Mouse (Mus musculus): Measurements from ENCODE around the gene Gm20388.
A peak's percentile ranks its signal among the peaks of the same experiment; 100 is the strongest.

Gm20388 gene

GRCm38 (mm10) chr8:122871663-122872062 is 2961.0 kb downstream of the Gm20388 start:
- DNase-seq = peak in 1 of 2 experiments; percentile 22

GRCm38 (mm10) chr8:122873171-122873570 is 2962.5 kb downstream of the Gm20388 start:
- peak; percentile 45 to 53 for DNase-seq

- no peak for DNase-seq
Observed at GRCm38 (mm10) chr8:122875186-122875585, 2964.5 kb downstream of the Gm20388 start.

- DNase-seq = no peak
Observed at GRCm38 (mm10) chr8:122878231-122878630, 2967.6 kb downstream of the Gm20388 start.

- no peak for DNase-seq
Observed at GRCm38 (mm10) chr8:122880302-122880701, 2969.7 kb downstream of the Gm20388 start.

- no peak for DNase-seq
Observed at GRCm38 (mm10) chr8:122883671-122884070, 2973.0 kb downstream of the Gm20388 start.

GRCm38 (mm10) chr8:122891440-122891839 is 2980.8 kb downstream of the Gm20388 start:
- no peak for DNase-seq

- no peak for DNase-seq
Observed at GRCm38 (mm10) chr8:122893451-122893850, 2982.8 kb downstream of the Gm20388 start.

- no peak for DNase-seq
Observed at GRCm38 (mm10) chr8:122896317-122896716, 2985.7 kb downstream of the Gm20388 start.

GRCm38 (mm10) chr8:122897200-122897599 is 2986.6 kb downstream of the Gm20388 start:
- no peak for DNase-seq

GRCm38 (mm10) chr8:122898018-122898417 is 2987.4 kb downstream of the Gm20388 start:
- no peak for DNase-seq

- DNase-seq = no peak
Observed at GRCm38 (mm10) chr8:122898473-122898872, 2987.8 kb downstream of the Gm20388 start.

- DNase-seq = no peak
Observed at GRCm38 (mm10) chr8:122899085-122899484, 2988.4 kb downstream of the Gm20388 start.

- no peak for DNase-seq
Observed at GRCm38 (mm10) chr8:122901476-122901875, 2990.8 kb downstream of the Gm20388 start.

- no peak for DNase-seq
Observed at GRCm38 (mm10) chr8:122901892-122902515, 2991.4 kb downstream of the Gm20388 start.

- DNase-seq = no peak
Observed at GRCm38 (mm10) chr8:122902581-122902980, 2991.9 kb downstream of the Gm20388 start.

- no peak for DNase-seq
Observed at GRCm38 (mm10) chr8:122903002-122903401, 2992.4 kb downstream of the Gm20388 start.

GRCm38 (mm10) chr8:122904496-122904895 is 2993.9 kb downstream of the Gm20388 start:
- DNase-seq = peak; percentile 27 to 30

- DNase-seq = no peak
Observed at GRCm38 (mm10) chr8:122905346-122905745, 2994.7 kb downstream of the Gm20388 start.

- peak; percentile 87 to 89 for DNase-seq
Observed at GRCm38 (mm10) chr8:122906463-122907021, 2995.9 kb downstream of the Gm20388 start.

- no peak for DNase-seq
Observed at GRCm38 (mm10) chr8:122912150-122912549, 3001.5 kb downstream of the Gm20388 start.

GRCm38 (mm10) chr8:122912871-122913270 is 3002.2 kb downstream of the Gm20388 start:
- DNase-seq = no peak

GRCm38 (mm10) chr8:122916766-122917165 is 3006.1 kb downstream of the Gm20388 start:
- DNase-seq = no peak

GRCm38 (mm10) chr8:122917531-122918392 is 3007.1 kb downstream of the Gm20388 start:
- DNase-seq = no peak

Measured in B cell, adult 2 months (primary cell).